Mouse (Mus musculus): ENCODE results near the gene Arhgef28.

DNA sequence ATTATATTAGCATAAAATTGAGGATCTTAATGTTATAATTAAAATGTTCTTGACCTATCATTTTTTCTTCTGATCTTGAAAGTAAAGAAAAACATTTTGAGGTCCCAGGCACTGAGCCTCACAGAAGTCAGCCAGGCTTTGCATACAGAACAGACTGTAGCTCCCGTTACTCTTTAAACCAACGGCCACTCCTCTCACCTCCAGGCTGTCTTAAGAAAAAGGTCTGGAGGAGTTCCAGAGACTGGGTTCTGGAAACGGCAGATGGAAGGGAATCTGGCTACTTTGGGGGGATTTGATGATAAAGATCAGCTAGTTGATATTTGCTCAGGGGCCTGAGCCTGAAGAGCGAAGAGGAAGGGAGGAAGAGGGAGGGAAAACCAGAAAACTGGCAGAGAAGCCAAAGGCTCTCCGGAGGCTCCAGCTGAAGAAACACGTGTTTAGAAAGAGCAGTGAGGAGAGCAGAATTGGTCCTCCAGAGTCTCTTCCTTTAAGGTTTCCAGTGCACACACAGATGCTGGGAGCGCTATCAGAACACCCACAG, 251.2 kb downstream of the Arhgef28 start:
- TF ChIP-seq CTCF (IDR thresholded peaks at IDR 0.05; ENCODE audit: extremely low read depth, insufficient read depth, low read length) (no peak), POLR2A (IDR thresholded peaks at IDR 0.05; ENCODE audit: extremely low read depth, insufficient read depth, low read length) (no peak)
